Mouse (Mus musculus) cortical plate, adult 2 months (tissue): Measurements from ENCODE around the gene Ajap1.

Experiments used
- CTCF ChIP-seq: fragments of 200-500 bp; IDR thresholded peaks from 2 replicates; pipeline ENCODE4 v1.5.1; 2011; ENCODE audit warnings: mild to moderate bottlenecking, control low read depth, low read length; ENCODE audit not compliant: insufficient read depth; ENCODE audit errors: extremely low read depth
- POLR2A ChIP-seq: fragments of 200-500 bp; IDR thresholded peaks from 2 replicates; pipeline ENCODE4 v1.6.1; 2011; ENCODE audit warnings: mild to moderate bottlenecking, low read length, control low read depth; ENCODE audit not compliant: insufficient read depth; ENCODE audit errors: extremely low read depth

GRCm38 (mm10) chr4:153424324-153424723 is 58.3 kb downstream of the Ajap1 start:
- TF ChIP-seq POLR2A, result no peak
- TF ChIP-seq CTCF, result no peak
